Mouse (Mus musculus) liver, postnatal 0 days (tissue): ENCODE measurements at regions not wholly inside any gene's neighbourhood (a gene's known extent, or its start where the extent isn't known, plus 50 kb on each side); places are given as distances from the start of the nearest gene placed in this dataset.

Experiments used
- CTCF ChIP-seq: sonication (generic); IDR thresholded peaks from 2 replicates; pipeline ENCODE4 v1.5.1; 2016; ENCODE audit warnings: antibody characterized with exemption, low read depth
- EP300 ChIP-seq: IDR thresholded peaks from 2 replicates; pipeline ENCODE4 v1.6.1; 2016; ENCODE audit warnings: antibody characterized with exemption, low read depth, mild to moderate bottlenecking

- TF ChIP-seq CTCF (no peak), EP300 (no peak)
These were observed 114.1 kb downstream of the Zfp706 start for GRCm38 (mm10) chr15:36893407-36893969.
